Mouse (Mus musculus): ENCODE measurements around the gene Hoxc10. TPM values are rescaled to one million over a fixed set of nuclear protein-coding genes. Genes with fewer than 3 reads are reported as not detected.

Gene Hoxc10
- 49.0 and 54.0 TPM in 2 replicates for polyA plus RNA-seq (2015; fragmentation: Nextera tagmentation; extraction: Ambion mirVana)

DNA sequence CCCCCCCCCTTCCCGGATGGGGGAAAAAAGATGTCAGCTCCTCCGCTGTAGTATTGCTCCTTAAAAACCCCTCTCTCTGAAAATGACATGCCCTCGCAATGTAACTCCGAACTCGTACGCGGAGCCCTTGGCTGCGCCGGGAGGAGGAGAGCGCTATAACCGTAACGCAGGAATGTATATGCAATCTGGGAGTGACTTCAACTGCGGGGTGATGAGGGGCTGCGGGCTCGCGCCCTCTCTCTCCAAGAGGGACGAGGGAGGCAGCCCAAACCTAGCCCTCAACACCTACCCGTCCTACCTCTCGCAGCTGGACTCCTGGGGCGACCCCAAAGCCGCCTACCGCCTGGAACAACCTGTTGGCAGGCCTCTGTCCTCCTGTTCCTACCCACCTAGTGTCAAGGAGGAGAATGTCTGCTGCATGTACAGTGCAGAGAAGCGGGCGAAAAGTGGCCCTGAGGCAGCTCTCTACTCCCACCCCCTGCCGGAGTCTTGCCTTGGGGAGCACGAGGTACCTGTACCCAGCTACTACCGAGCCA lies at the start of gene Hoxc10:
Gene Hoxc10 (plus strand): TSS at position 21 of the 536 bp plus-strand sequence.
- peak; percentile 58 for ATAC-seq (ENCODE audit: low FRiP score, low TSS enrichment)

DNA sequence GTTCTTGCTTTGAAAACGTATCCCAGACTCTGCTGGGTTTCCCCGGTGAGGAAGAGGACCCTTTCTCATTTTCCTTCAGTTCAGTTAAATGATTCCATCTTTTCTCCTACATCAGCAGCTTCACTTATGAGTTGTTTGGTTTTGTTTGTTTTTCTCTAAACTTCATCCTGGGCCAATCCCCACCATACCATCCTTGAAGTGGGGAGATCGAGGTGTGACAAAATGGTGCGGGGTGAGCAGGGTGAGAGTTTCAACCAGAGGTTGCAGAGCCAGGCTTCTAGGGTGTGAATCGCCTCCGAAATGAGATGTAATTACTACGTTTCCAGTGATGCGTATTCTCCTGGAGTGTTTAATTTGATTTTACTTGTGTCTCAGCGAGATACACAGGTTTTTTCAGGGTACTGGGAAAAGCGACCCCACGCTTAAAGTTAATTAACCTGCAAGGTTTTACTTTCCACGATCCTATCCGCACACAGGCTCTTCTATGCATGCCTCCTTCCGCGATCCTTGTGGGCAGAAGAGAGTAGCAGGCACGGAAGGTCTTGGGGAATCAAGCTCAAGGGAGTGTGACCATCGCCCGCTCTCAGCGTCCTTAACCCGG lies 48.5 kb upstream of the Hoxc10 start:
- H3K4me1 ChIP-seq (ENCODE audit: insufficient read depth, low read length): peaks cover 9% of the 10 kb centered on the region
- no peaks in the 10 kb centered on the region; the same call in 1 of the 2 replicates for H3K9me3 ChIP-seq (ENCODE audit: low read length)
- 2% methylated on average over 20 of the region's 20 CpGs for WGBS
- no peak overlapping the region for H3K9ac ChIP-seq (replicated peaks; ENCODE audit: low read length)
- ATAC-seq (ENCODE audit: low FRiP score, low TSS enrichment): no peak
- no peaks in the 10 kb centered on the region for H3K36me3 ChIP-seq (ENCODE audit: insufficient read depth, low read length)
- H3K27me3 ChIP-seq (ENCODE audit: insufficient read depth, low read length): peaks cover 94% of the 10 kb centered on the region
- no peak overlapping the region for H3K4me3 ChIP-seq (ENCODE audit: low read length)
- H3K4me2 ChIP-seq (replicated peaks; ENCODE audit: low read depth, low read length): no peak overlapping the region
- no peak overlapping the region for H3K27ac ChIP-seq (ENCODE audit: low read length)

More for the DNA sequence above, at the start of gene Hoxc10:
- Histone ChIP-seq H3K4me3 (ENCODE audit: low read length) (peak within 1 kb of the TSS; percentile 65), H3K9me3 (ENCODE audit: low read length) (no peaks in the 10 kb centered on the region), H3K9ac (replicated peaks; ENCODE audit: low read length) (peak within 1 kb of the TSS; percentile 90), H3K27ac (ENCODE audit: low read length) (peak within 1 kb of the TSS; percentile 94), H3K36me3 (ENCODE audit: insufficient read depth, low read length) (no peaks in the 10 kb centered on the region), H3K27me3 (ENCODE audit: insufficient read depth, low read length) (peaks cover 22% of the 10 kb centered on the region), H3K4me2 (replicated peaks; ENCODE audit: low read depth, low read length) (peak within 1 kb of the TSS; percentile 84), H3K4me1 (ENCODE audit: insufficient read depth, low read length) (peaks cover 22% of the 10 kb centered on the region)
- under 1% methylated on average over 27 of the region's 27 CpGs for WGBS

DNA sequence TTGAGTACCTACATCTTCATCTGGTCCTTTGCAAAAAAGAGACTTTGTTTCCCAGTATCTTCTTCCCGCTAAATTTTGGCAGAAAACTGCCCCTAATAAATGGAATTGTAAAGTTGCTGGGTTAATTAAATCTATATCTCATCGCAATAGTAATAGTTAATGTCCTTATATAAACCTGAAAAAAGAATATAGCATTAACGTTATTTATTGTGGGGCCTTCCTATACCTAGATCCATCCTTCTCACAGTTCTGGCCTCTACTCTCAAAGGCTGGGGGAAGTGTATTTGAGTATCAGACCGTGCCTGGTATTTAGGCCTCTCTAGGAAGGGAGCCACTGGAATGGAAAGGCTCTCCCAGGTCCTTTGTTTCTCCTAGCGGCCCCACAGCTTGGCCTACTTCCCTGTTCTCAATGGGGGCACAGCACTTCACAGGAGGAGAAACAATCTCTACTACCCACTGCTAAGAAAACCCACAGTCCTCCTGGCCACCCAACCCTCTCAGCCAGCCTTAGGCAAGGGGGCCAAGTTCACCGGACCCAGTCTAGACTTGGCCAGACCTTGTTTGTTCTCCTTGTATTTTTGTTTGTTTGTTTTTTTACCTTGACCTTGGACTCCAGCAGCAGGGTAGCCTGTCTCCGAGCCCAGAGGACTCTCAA lies 47.9 kb upstream of the Hoxc10 start:
- Histone ChIP-seq H3K4me2 (replicated peaks; ENCODE audit: low read depth, low read length) (no peak overlapping the region), H3K4me3 (ENCODE audit: low read length) (no peak overlapping the region), H3K9ac (replicated peaks; ENCODE audit: low read length) (no peak overlapping the region), H3K27me3 (ENCODE audit: insufficient read depth, low read length) (peaks cover 94% of the 10 kb centered on the region), H3K27ac (ENCODE audit: low read length) (no peak overlapping the region), H3K9me3 (ENCODE audit: low read length) (no peaks in the 10 kb centered on the region; the same call in 1 of the 2 replicates), H3K36me3 (ENCODE audit: insufficient read depth, low read length) (no peaks in the 10 kb centered on the region), H3K4me1 (ENCODE audit: insufficient read depth, low read length) (peaks cover 9% of the 10 kb centered on the region)
- no peak for ATAC-seq (ENCODE audit: low FRiP score, low TSS enrichment)
- 1% methylated on average over 7 of the region's 7 CpGs for WGBS

DNA sequence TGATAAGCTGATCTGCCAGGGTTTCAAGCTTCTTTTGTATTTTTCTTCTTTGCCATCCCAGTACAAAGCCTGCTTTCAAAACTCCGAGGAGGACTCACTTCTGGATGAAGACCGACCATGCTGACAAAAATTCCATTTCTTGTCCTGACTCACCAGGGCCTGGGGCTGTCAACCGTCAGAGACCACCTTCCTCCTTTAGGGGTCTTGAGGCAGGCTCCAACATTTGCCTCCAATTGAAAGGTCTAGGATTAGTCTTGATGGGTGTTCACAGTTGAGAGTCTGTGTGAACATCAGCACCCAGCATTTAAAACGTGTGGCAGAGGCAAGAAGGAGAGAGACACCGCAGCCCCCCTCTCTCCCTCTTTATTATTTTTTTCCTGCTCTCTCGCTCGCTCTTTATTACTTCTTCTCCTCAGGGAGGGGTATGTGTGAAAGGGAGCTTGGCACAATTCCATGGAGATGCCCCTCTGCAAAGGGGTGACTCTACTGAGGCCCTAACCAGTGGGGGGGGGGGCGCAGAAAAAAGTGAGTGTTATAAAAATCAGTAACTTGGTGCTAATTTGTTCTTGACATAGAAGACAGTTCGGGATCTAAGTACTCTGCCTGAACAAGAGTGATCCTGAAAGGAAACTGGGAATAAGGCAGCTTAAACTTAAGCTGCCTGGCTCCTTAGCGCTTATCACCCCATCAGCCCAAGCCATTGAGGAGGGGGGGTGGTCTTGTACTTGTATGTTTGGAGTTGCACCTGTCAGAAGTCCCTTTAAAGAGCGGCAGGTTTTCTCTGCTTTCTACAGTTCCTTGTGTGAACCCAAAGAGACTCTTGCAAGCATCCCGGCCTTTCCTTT lies 47.0 kb upstream of the Hoxc10 start:
- Histone ChIP-seq H3K9me3 (ENCODE audit: low read length) (no peaks in the 10 kb centered on the region), H3K4me2 (replicated peaks; ENCODE audit: low read depth, low read length) (no peak overlapping the region), H3K27me3 (ENCODE audit: insufficient read depth, low read length) (peaks cover 96% of the 10 kb centered on the region), H3K9ac (replicated peaks; ENCODE audit: low read length) (no peak overlapping the region), H3K4me3 (ENCODE audit: low read length) (no peak overlapping the region), H3K27ac (ENCODE audit: low read length) (no peak overlapping the region), H3K4me1 (ENCODE audit: insufficient read depth, low read length) (peaks cover 9% of the 10 kb centered on the region), H3K36me3 (ENCODE audit: insufficient read depth, low read length) (no peaks in the 10 kb centered on the region)
- ATAC-seq (ENCODE audit: low FRiP score, low TSS enrichment): no peak
- WGBS: 1% methylated on average over 12 of the region's 12 CpGs

DNA sequence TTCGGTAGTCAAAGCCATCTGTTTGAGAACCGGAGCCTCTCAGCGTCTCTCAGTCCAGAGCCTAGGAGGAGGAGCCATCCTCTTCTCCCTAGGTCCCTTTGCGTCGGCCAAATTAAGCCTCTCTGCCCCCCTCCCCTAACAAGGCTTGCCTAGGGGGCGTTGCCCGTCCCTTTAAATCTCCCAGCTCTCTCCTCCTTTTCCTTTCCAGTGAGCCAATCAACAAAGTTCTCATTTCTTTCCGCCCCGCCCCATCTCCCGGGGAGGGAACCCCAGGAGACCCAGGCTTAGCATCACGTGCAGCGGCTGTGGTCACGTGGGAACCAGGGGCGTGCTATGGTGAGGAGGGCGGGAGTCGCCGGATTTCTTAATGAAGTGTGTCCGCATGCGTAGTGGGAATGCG lies 46.0 kb upstream of the Hoxc10 start:
- H3K27ac ChIP-seq (ENCODE audit: low read length): no peak overlapping the region
- 0% methylated on average over 19 of the region's 20 CpGs for WGBS
- H3K4me3 ChIP-seq (ENCODE audit: low read length): peak overlapping the region; percentile 32
- H3K4me2 ChIP-seq (replicated peaks; ENCODE audit: low read depth, low read length): peak overlapping the region; percentile 43
- H3K27me3 ChIP-seq (ENCODE audit: insufficient read depth, low read length): peaks cover 97% of the 10 kb centered on the region
- no peaks in the 10 kb centered on the region for H3K9me3 ChIP-seq (ENCODE audit: low read length)
- ATAC-seq (ENCODE audit: low FRiP score, low TSS enrichment): peak; percentile 93
- no peak overlapping the region for H3K9ac ChIP-seq (replicated peaks; ENCODE audit: low read length)
- H3K36me3 ChIP-seq (ENCODE audit: insufficient read depth, low read length): no peaks in the 10 kb centered on the region
- H3K4me1 ChIP-seq (ENCODE audit: insufficient read depth, low read length): peaks cover 9% of the 10 kb centered on the region

DNA sequence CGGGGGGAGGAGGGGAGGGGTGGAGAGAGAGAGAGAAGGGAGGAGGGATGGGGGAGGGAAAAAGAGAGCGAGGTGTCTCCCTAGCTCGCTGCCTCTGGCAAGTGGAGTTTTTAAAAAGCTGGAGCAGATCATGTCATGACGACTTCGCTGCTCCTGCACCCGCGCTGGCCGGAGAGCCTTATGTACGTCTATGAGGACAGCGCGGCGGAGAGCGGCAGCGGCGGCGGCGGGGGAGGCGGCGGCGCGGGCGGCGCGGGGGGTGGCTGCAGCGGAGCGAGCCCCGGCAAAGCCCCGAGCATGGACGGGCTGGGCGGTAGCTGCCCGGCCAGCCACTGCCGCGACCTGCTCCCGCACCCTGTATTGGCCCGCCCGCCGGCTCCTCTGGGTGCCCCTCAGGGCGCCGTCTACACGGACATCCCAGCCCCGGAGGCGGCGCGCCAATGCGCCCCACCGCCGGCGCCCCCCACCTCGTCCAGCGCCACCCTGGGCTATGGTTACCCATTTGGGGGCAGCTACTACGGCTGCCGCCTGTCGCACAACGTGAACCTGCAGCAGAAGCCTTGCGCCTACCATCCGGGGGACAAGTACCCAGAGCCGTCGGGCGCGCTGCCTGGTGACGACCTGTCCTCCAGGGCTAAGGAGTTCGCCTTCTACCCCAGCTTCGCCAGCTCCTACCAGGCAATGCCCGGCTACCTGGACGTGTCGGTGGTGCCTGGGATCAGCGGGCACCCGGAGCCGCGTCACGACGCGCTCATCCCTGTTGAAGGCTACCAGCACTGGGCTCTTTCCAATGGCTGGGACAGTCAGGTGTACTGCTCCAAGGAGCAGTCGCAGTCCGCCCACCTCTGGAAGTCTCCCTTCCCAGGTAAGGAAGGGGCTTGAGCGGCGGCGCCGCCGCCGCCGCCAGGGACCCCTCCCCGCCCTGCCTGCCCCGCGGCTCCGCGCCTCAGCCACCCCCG lies 45.3 kb upstream of the Hoxc10 start, which contains the start of gene Hoxc13:
Gene Hoxc13 (plus strand): TSS at position 51 of the 959 bp plus-strand sequence.
- Histone ChIP-seq H3K9ac (replicated peaks; ENCODE audit: low read length) (no peak within 1 kb of the TSS), H3K4me2 (replicated peaks; ENCODE audit: low read depth, low read length) (peak within 1 kb of the TSS; percentile 43), H3K9me3 (ENCODE audit: low read length) (no peaks in the 10 kb centered on the region), H3K4me3 (ENCODE audit: low read length) (peak within 1 kb of the TSS; percentile 32), H3K27me3 (ENCODE audit: insufficient read depth, low read length) (peaks cover 97% of the 10 kb centered on the region), H3K27ac (ENCODE audit: low read length) (no peak within 1 kb of the TSS), H3K4me1 (ENCODE audit: insufficient read depth, low read length) (peaks cover 9% of the 10 kb centered on the region), H3K36me3 (ENCODE audit: insufficient read depth, low read length) (no peaks in the 10 kb centered on the region)
- under 1% methylated on average over 82 of the region's 88 CpGs for WGBS
- ATAC-seq (ENCODE audit: low FRiP score, low TSS enrichment): peak; percentile 57

DNA sequence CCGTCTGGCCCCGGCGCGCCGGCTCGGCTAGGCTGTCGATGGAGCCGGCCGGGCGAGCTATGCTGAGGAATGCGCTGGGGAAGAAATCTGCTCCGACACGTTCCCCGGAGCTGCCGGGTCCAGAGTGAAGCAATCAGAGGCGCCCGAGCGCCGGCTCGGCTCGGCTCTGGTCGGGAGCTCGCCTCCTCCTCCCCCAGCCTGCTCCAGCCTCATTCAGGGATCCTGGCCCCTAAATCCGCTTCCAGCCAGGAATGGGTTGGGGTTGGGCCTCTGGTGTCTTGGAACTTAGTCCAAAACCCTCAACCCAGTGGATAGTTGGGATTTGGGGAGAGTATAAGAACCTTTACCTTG lies 44.6 kb upstream of the Hoxc10 start:
- H3K9ac ChIP-seq (replicated peaks; ENCODE audit: low read length): no peak overlapping the region
- peak; percentile 50 for ATAC-seq (ENCODE audit: low FRiP score, low TSS enrichment)
- no peak overlapping the region for H3K4me2 ChIP-seq (replicated peaks; ENCODE audit: low read depth, low read length)
- no peaks in the 10 kb centered on the region for H3K36me3 ChIP-seq (ENCODE audit: insufficient read depth, low read length)
- peaks cover 97% of the 10 kb centered on the region for H3K27me3 ChIP-seq (ENCODE audit: insufficient read depth, low read length)
- no peak overlapping the region for H3K27ac ChIP-seq (ENCODE audit: low read length)
- H3K4me1 ChIP-seq (ENCODE audit: insufficient read depth, low read length): peaks cover 9% of the 10 kb centered on the region
- no peak overlapping the region for H3K4me3 ChIP-seq (ENCODE audit: low read length)
- under 1% methylated on average over 18 of the region's 24 CpGs for WGBS
- no peaks in the 10 kb centered on the region for H3K9me3 ChIP-seq (ENCODE audit: low read length)

DNA sequence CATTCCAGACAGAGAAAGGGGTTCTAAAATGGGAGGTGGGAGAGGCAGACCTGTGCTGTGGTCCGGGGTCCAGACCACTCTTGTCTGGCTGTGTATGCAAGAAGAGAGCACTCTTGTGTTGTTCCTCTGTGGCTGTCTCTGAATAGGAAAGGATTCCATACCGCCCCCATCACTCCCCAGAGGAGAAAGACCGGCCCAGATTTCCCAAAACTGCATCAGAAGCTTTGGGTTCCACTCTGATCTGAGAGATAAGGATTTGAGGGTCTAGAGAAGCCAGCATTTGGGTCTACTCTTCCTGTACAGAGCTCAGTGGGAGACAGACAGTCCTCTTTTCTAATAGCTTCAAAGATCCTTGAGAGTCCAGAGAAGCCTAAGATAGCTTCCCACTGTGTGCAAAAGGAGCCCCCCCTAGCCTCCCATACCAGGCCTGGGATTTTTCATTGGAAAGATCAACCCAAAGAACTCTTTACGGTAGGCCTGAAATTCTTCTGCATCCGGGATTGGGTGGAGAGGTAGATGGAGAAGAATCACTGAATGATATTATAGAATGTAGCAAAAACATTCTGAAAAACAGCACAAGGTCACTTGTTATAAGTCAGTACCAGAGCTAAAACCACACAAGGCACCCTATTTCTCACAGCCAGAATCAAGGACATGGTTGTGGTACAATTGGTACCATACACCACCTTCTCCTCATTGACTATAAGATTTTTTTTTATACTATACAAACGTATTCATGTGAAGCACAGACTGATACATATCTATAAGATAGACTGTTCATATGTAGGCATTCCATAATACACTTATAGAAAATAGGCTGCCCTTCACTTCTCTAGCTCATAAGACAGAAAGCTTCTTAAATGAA lies 43.7 kb upstream of the Hoxc10 start:
- WGBS: 11% methylated on average over 6 of the region's 6 CpGs
- Histone ChIP-seq H3K4me3 (ENCODE audit: low read length) (no peak overlapping the region), H3K27me3 (ENCODE audit: insufficient read depth, low read length) (peaks cover 97% of the 10 kb centered on the region), H3K36me3 (ENCODE audit: insufficient read depth, low read length) (no peaks in the 10 kb centered on the region), H3K9me3 (ENCODE audit: low read length) (no peaks in the 10 kb centered on the region), H3K4me2 (replicated peaks; ENCODE audit: low read depth, low read length) (no peak overlapping the region), H3K4me1 (ENCODE audit: insufficient read depth, low read length) (peaks cover 9% of the 10 kb centered on the region), H3K27ac (ENCODE audit: low read length) (no peak overlapping the region), H3K9ac (replicated peaks; ENCODE audit: low read length) (no peak overlapping the region)
- ATAC-seq (ENCODE audit: low FRiP score, low TSS enrichment): no peak
